Comparison of ENCODE assay signal across 18 mouse cellular contexts in the genomic region with DNA sequence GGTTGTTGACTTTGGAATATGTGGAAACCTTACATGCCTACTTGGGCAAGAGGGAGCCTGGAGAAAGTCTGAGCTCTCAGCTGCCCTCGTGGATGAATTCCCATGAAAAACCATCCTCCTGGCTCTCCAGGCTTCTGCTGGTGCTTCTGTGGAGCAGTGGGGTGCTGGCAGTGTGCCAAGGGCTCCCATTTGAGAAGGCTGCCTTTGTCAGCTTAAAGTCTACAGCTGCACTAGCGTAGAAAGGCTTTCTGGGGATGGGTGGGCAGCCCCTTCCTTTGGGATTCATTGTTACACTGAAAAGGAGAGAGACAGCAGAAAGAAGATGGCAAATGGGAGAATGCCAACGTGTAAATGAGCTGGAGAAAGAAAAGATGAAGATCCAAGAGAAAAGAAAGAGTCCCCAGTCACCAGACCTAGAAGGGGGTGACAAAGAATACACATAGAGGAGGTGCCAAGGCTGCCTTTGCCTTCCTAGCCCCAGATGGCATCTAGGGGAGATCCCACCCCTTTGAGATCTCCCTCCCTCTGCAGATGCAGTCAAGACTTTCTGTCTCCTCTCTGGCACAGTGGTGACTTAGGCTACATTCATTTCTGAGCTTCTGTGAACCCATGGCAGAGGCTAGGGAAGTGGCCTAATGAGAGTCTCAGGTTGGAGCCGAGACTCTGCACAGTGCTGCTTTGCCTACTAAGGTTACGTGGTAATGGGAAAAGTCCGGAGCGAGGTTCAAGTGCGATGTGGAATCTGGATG.
DNase-seq lines count a peak whose midpoint lies in the region; ATAC-seq lines count a peak whose summit lies in the region.
"Had no signal": no experiment of that assay in that cellular context is flagged by ENCODE, and none has a peak within 500 bp of the region (broad histone marks: within the 10 kb centered on the region; RNA-seq: fewer than 3 reads in every experiment).

No protein-coding gene starts in this region.

- no peak overlapping the region for H3K27ac ChIP-seq in heart, embryonic 10.5 days
- no peak overlapping the region for H3K27ac ChIP-seq in midbrain, embryonic 14.5 days (replicated peaks; ENCODE audit: low read depth, low read length)
- H3K27ac ChIP-seq in midbrain, embryonic 11.5 days (ENCODE audit: low read depth, low read length), result no peak overlapping the region
- no peak overlapping the region for H3K27ac ChIP-seq in hindbrain, embryonic 16.5 days (ENCODE audit: low read depth, low read length)
- H3K27ac ChIP-seq: embryonic facial prominence, embryonic 12.5 days; kidney, embryonic 15.5 days; layer of hippocampus, adult 2 months; liver, embryonic 14.5 days had no signal

- H3K4me2 ChIP-seq in midbrain, embryonic 14.5 days (ENCODE audit: low read length), result no peak overlapping the region
- H3K4me2 ChIP-seq in midbrain, embryonic 11.5 days, result no peak overlapping the region
- no peak overlapping the region for H3K4me2 ChIP-seq in hindbrain, embryonic 16.5 days (ENCODE audit: low read length)
- H3K4me2 ChIP-seq: embryonic facial prominence, embryonic 12.5 days; kidney, embryonic 15.5 days had no signal

- H3K4me1 ChIP-seq in heart, embryonic 10.5 days, result no peaks in the 10 kb centered on the region
- no peaks in the 10 kb centered on the region for H3K4me1 ChIP-seq in midbrain, embryonic 14.5 days (ENCODE audit: control insufficient read depth, insufficient read depth, low read length)
- no peaks in the 10 kb centered on the region for H3K4me1 ChIP-seq in midbrain, embryonic 11.5 days (ENCODE audit: control insufficient read depth, insufficient read depth, low read length)
- no peaks in the 10 kb centered on the region for H3K4me1 ChIP-seq in hindbrain, embryonic 16.5 days (ENCODE audit: control insufficient read depth, insufficient read depth, low read depth, low read length)
- H3K4me1 ChIP-seq: embryonic facial prominence, embryonic 12.5 days; kidney, embryonic 15.5 days had no signal

- peak; percentile 10 for DNase-seq in cerebellum, adult 11-12 months
- DNase-seq in cerebellum, adult 11 months, result no peak
- peak; percentile 56 for DNase-seq in heart, embryonic 10.5 days (ENCODE audit: low spot score)
- DNase-seq in heart, postnatal 14 days, result no peak
- peak; percentile 42 for DNase-seq in midbrain, embryonic 14.5 days
- no peak for DNase-seq in midbrain, embryonic 11.5 days (ENCODE audit: low spot score, missing footprints)
- DNase-seq: cerebellum, adult 9-11 months; gastrocnemius, postnatal 25 days; lung, postnatal 36 days; thymus, postnatal 14 days had no signal

- H3K36me3 ChIP-seq in heart, embryonic 10.5 days, result no peaks in the 10 kb centered on the region
- H3K36me3 ChIP-seq in midbrain, embryonic 14.5 days (ENCODE audit: control insufficient read depth, insufficient read depth, low read length), result no peaks in the 10 kb centered on the region
- no peaks in the 10 kb centered on the region for H3K36me3 ChIP-seq in midbrain, embryonic 11.5 days (ENCODE audit: control insufficient read depth, insufficient read depth, low read length)
- no peaks in the 10 kb centered on the region for H3K36me3 ChIP-seq in hindbrain, embryonic 16.5 days (ENCODE audit: control insufficient read depth, insufficient read depth, low read length)
- H3K36me3 ChIP-seq: embryonic facial prominence, embryonic 12.5 days; kidney, embryonic 15.5 days had no signal

- no peak overlapping the region for H3K4me3 ChIP-seq in heart, embryonic 10.5 days
- no peak overlapping the region for H3K4me3 ChIP-seq in midbrain, embryonic 14.5 days (replicated peaks; ENCODE audit: low read depth, low read length)
- no peak overlapping the region for H3K4me3 ChIP-seq in midbrain, embryonic 11.5 days (ENCODE audit: low read depth, low read length)
- no peak overlapping the region for H3K4me3 ChIP-seq in hindbrain, embryonic 16.5 days (ENCODE audit: low read length)
- H3K4me3 ChIP-seq: embryonic facial prominence, embryonic 12.5 days; kidney, embryonic 15.5 days; layer of hippocampus, adult 2 months had no signal

- no peak overlapping the region for H3K9ac ChIP-seq in midbrain, embryonic 14.5 days (replicated peaks; ENCODE audit: low read length)
- H3K9ac ChIP-seq in midbrain, embryonic 11.5 days (ENCODE audit: low read length), result no peak overlapping the region
- no peak overlapping the region for H3K9ac ChIP-seq in hindbrain, embryonic 16.5 days (ENCODE audit: low read depth, low read length)
- H3K9ac ChIP-seq: embryonic facial prominence, embryonic 12.5 days; kidney, embryonic 15.5 days; liver, embryonic 14.5 days had no signal

- ATAC-seq in midbrain, embryonic 14.5 days (ENCODE audit: low FRiP score, low TSS enrichment), result no peak
- ATAC-seq in midbrain, embryonic 11.5 days (ENCODE audit: low FRiP score), result no peak
- ATAC-seq in hindbrain, embryonic 16.5 days, result peak; percentile 80
- ATAC-seq in granulocyte monocyte progenitor cell, adult 5-6 weeks (replicated peaks; ENCODE audit: poor library complexity, severe bottlenecking), result no peak
- ATAC-seq: activated CD4-positive, CD25-positive, alpha-beta regulatory T cell, adult 4 months had no signal

- intact Hi-C loops in heart, postnatal 14 days (cut with DNase I), result no loop called here

- H3K27me3 ChIP-seq in heart, embryonic 10.5 days (ENCODE audit: insufficient read depth, poor library complexity, severe bottlenecking), result no peaks in the 10 kb centered on the region
- H3K27me3 ChIP-seq in midbrain, embryonic 14.5 days (ENCODE audit: control insufficient read depth, insufficient read depth, low read length), result no peaks in the 10 kb centered on the region
- no peaks in the 10 kb centered on the region for H3K27me3 ChIP-seq in midbrain, embryonic 11.5 days (ENCODE audit: control insufficient read depth, insufficient read depth, low read length)
- no peaks in the 10 kb centered on the region for H3K27me3 ChIP-seq in hindbrain, embryonic 16.5 days (replicated peaks; ENCODE audit: control insufficient read depth, insufficient read depth, low read length)
- H3K27me3 ChIP-seq: CH12.LX; embryonic facial prominence, embryonic 12.5 days; kidney, embryonic 15.5 days had no signal

- 79% methylated on average over 8 of the region's 8 CpGs for WGBS in heart, embryonic 10.5 days
- WGBS in midbrain, embryonic 14.5 days, result 72% methylated on average over 8 of the region's 8 CpGs
- 74% methylated on average over 8 of the region's 8 CpGs for WGBS in midbrain, embryonic 11.5 days
- 65% methylated on average over 8 of the region's 8 CpGs for WGBS in hindbrain, embryonic 16.5 days

- no peaks in the 10 kb centered on the region for H3K9me3 ChIP-seq in heart, embryonic 10.5 days
- H3K9me3 ChIP-seq in midbrain, embryonic 14.5 days (ENCODE audit: control insufficient read depth, low read length), result no peaks in the 10 kb centered on the region
- H3K9me3 ChIP-seq in midbrain, embryonic 11.5 days (ENCODE audit: control insufficient read depth, low read length), result no peaks in the 10 kb centered on the region
- H3K9me3 ChIP-seq in hindbrain, embryonic 16.5 days (ENCODE audit: control insufficient read depth, low read length), result no peaks in the 10 kb centered on the region
- H3K9me3 ChIP-seq: embryonic facial prominence, embryonic 12.5 days; kidney, embryonic 15.5 days had no signal

Comparison
In these comparisons a context has a peak if more than half of its experiments do, and no peak if none do; other contexts are left out.
1. DNase-seq: peak in cerebellum, adult 11-12 months (single experiment), heart, embryonic 10.5 days (single experiment) and midbrain, embryonic 14.5 days (single experiment); none in cerebellum, adult 11 months (single experiment), heart, postnatal 14 days (0 of 2) and midbrain, embryonic 11.5 days (single experiment).